Mouse (Mus musculus) liver, adult 2 months (tissue): ENCODE data around the gene Gm48552.

ENCODE experiments used
- CTCF ChIP-seq: fragments of 200-500 bp; IDR thresholded peaks from 2 replicates; pipeline ENCODE4 v1.5.1; 2011; ENCODE audit warnings: low read depth, low read length, control low read depth
- POLR2A ChIP-seq: fragments of 200-500 bp; IDR thresholded peaks from 2 replicates; pipeline ENCODE4 v1.6.1; 2011; ENCODE audit warnings: low read length, control low read depth; ENCODE audit not compliant: insufficient read depth; ENCODE audit errors: extremely low read depth

DNA sequence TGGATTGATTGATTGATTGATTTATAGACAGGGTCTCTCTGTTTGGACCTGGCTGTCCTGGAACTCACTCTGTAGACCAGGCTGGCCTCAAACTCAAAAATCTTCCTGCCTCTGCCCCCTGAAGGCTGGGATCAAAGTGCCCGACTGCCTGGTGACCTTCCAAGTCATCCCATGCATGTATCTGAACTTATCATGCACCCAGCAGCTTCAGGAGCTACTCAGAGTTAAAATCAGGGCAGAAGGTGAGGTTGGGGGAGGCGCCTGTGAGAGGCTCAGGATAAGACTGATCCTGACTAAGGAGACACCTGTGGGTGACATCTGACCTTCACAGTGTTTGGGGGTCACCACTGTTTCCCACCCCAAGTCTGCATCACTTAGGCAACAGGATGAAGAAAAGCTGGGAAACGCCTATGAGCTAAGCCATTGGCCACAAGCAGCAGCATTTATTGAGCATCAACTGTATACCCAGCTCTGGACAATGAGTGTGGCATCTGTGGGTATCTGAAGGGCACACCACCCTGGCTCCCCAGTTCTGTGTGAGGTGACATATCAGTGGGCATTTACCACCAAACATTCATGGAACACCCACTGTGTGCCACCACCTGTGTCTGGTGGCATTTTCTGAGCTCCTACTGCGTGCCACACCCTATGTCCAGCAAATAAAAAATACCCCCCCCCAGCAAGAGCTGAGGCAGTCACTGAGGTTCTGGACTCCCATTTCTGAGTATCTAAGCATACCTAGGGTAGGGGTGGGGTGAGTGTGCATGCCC is 34.9 kb downstream of the Gm48552 start:
- no peak for TF ChIP-seq CTCF
- TF ChIP-seq POLR2A, result no peak
